Mouse (Mus musculus) central nervous system, embryonic 14 days (tissue): ENCODE results near the gene Igsf9. TPM values are rescaled to one million over a fixed set of nuclear protein-coding genes. Genes with fewer than 3 reads are reported as not detected.

Experiments
- polyA plus RNA-seq: library from polyadenylated mRNA; depleted of rRNA; stranded (reverse); fragments of >200 nt; gene quantifications from 2 replicates; pipeline ENCODE4 v1.2.3, GENCODE M21; 2012; rRNA removed

Gene Igsf9
- polyA plus RNA-seq, result 120 and 129 TPM in 2 replicates

GRCm38 (mm10) chr1:172481540-172482280, at the start of gene Igsf9:
Gene Igsf9, plus strand, starts transcription at chr1:172481788.

GRCm38 (mm10) chr1:172475054-172475741, 6.4 kb upstream of the Igsf9 start, which contains the start of gene Slamf9:
Gene Slamf9, plus strand, starts transcription at chr1:172475358.

GRCm38 (mm10) chr1:172499765-172500441, 18.3 kb downstream of the Igsf9 start, which contains the start of gene Tagln2:
Gene Tagln2, plus strand, starts transcription at chr1:172500047.

GRCm38 (mm10) chr1:172520576-172521440, 39.2 kb downstream of the Igsf9 start, which contains the start of gene Cfap45:
Gene Cfap45, plus strand, starts transcription at chr1:172520801.

Other genes with a start within 250 kb of the Igsf9 start
- 0.05 and 0.09 TPM in 2 replicates for gene Atp1a4, start 223.4 kb upstream of the Igsf9 start, polyA plus RNA-seq
- gene Igsf8, start 220.1 kb upstream of the Igsf9 start, polyA plus RNA-seq, result 120 and 170 TPM in 2 replicates
- 62.6 and 63.5 TPM in 2 replicates for gene Atp1a2, start 183.7 kb upstream of the Igsf9 start, polyA plus RNA-seq
- 5.3 and 6.3 TPM in 2 replicates for gene Kcnj9, start 152.5 kb upstream of the Igsf9 start, polyA plus RNA-seq
- 3.7 and 4.3 TPM in 2 replicates for gene Kcnj10, start 140.6 kb upstream of the Igsf9 start, polyA plus RNA-seq
- 7.9 and 8.1 TPM in 2 replicates for gene Pigm, start 105.2 kb upstream of the Igsf9 start, polyA plus RNA-seq
- 0.28 and 0.30 TPM in 2 replicates for gene Slamf9, start 6.4 kb upstream of the Igsf9 start, polyA plus RNA-seq
- 48.1 and 64.7 TPM in 2 replicates for gene Tagln2, start 18.3 kb downstream of the Igsf9 start, polyA plus RNA-seq
- 2.4 and 2.7 TPM in 2 replicates for gene Cfap45, start 39.0 kb downstream of the Igsf9 start, polyA plus RNA-seq
- gene Vsig8, start 74.2 kb downstream of the Igsf9 start, polyA plus RNA-seq, result 0.23 and 0.33 TPM in 2 replicates
- gene Slamf8, start 108.8 kb downstream of the Igsf9 start, polyA plus RNA-seq, result 0.09 and 0.29 TPM in 2 replicates
- 0.10 and 0.15 TPM in 2 replicates for gene Fcrl6, start 120.8 kb downstream of the Igsf9 start, polyA plus RNA-seq
- 8.6 and 10.5 TPM in 2 replicates for gene Dusp23, start 151.2 kb downstream of the Igsf9 start, polyA plus RNA-seq
- gene Crp, start 216.3 kb downstream of the Igsf9 start, polyA plus RNA-seq, result 0.02 TPM in 1 of 2 replicates, not detected in the other